Mouse (Mus musculus) cerebellum, adult 8-10 months (tissue): ENCODE results near the gene Plgrkt.

Experiments
- DNase-seq: peaks from one replicate; pipeline ENCODE4 v3.0.0; 2022

Plgrkt gene

DNA sequence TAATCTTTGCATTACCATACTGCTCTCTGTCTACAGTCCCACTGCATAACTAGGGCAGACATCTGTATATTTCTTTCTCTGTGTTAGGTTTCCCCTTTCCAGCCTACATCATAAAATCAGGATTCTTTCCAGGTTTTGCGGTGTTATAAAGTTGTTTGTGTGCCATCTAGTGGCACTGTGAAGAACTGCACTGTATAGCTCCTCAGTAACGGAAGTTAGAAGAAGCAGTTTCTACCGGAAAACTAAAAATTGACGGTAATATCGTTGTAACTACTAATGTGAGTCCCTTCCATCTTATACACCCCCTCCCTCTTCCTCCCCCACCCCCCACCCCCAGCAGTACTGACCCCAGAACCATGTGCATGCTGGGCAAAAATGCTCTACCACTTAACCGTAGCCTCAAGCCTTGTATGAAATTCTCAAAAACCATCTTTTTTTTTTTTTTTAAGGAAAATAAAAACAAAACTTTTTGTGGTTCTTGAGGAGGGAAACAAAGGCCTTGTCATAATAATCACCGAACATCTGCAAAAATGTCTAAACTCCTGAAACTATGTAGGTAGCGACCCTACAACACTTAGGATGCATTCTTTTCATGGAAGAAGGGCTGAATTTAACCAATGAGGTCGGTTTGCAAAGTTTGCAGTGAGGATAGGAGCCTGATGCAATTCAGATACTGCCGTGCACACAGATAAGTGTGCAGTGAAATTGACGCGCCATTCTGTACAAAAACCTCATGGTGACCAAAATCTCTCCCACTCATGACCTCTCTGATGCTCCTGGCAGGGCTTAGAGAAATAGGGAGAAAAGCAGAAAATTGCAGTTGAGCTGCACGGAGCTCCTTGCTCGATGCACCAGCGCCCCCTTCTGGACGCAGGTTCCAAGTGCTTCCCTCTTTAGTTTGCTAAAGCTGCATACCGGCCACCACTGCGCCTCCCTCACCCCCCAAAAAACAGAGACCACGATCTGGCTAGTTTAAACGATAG lies 12.0 kb downstream of the Plgrkt start:
- peak; percentile 85 for DNase-seq

GRCm38 (mm10) chr19:29350991-29351390 lies 16.2 kb downstream of the Plgrkt start:
- DNase-seq, result no peak

DNA sequence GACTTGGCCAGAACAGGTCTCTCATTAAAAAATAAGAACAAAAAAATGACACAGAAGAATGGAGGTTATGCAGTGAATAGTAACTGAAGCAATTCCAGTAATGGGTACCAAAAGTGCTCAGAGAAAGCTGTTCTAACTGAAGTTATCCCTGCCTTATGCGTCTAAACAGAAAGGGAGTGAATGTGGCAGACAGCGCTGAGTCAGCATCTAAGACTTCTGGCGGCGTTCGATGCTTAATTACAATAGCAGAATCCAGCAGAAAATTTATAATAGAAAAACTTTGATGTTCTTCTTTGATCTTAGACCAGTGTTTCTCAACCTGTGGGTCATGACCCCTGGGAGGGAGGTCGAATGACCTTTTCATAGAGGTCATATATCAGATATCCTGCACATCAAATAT lies 21.6 kb downstream of the Plgrkt start:
- no peak for DNase-seq

DNA sequence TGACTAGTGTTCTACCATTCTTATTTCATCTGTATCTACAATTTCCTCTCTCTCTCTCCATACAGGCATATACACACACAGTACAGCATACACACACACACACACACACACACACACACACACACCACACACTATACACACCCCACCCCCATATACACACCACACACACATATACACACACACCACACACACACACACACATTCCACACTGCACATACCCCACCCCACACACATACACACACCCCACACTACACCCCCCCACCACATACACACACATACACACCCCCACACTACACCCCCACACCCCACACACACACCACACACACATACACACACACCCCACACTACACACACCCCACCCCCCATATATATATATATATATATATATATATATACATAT lies 22.3 kb downstream of the Plgrkt start:
- DNase-seq, result no peak

DNA sequence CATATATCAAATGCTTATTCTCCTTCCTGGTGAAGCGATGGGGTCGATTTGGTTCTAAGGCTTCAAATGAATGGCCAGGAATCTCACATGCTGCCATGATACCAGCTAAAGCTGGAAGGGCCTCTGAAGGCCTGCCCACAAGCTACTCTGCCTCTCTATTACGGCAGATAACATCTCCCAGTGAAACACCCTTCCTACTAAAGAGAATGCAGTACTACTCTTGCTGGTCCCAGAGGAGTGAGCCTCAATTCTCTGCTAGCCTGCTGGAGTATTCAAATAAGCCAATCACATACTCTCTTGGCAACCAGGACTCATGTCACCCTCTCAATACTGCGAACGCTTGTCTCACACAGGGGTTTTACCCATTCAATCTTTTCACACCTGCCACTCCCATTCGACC lies 24.9 kb downstream of the Plgrkt start:
- DNase-seq, result no peak

- no peak for DNase-seq
Measured at GRCm38 (mm10) chr19:29341029-29341428, 26.2 kb downstream of the Plgrkt start.

GRCm38 (mm10) chr19:29336624-29337023 lies 30.6 kb downstream of the Plgrkt start:
- DNase-seq, result no peak

- peak; percentile 21 for DNase-seq
Measured at GRCm38 (mm10) chr19:29334068-29334745, 33.0 kb downstream of the Plgrkt start, which contains the start of gene Rln1. Rln1 (minus strand) TSS chr19:29334670.

- DNase-seq, result no peak
Measured at GRCm38 (mm10) chr19:29326822-29327552, 40.2 kb downstream of the Plgrkt start.

GRCm38 (mm10) chr19:29326396-29326795 lies 40.8 kb downstream of the Plgrkt start:
- DNase-seq, result no peak

DNA sequence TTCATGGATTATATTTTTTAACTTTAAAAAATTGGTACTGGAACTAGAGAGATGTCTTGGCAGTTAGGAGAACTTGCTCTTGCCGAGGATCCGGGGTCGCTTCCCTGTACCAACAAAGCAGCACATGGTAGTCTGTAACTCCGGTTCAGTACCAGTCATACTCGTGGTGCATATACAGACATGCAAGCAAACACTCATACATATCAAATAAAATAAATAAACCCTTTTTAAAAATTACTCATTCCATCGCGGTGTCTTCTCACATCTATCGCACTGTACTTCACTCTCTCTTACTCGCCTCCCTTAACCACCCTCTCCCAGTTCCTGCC lies 41.4 kb downstream of the Plgrkt start:
- no peak for DNase-seq

GRCm38 (mm10) chr19:29325053-29325851 lies 41.9 kb downstream of the Plgrkt start, which contains the start of gene Insl6:
Insl6 (minus strand) TSS chr19:29325356.
- peak; percentile 9 for DNase-seq

DNA sequence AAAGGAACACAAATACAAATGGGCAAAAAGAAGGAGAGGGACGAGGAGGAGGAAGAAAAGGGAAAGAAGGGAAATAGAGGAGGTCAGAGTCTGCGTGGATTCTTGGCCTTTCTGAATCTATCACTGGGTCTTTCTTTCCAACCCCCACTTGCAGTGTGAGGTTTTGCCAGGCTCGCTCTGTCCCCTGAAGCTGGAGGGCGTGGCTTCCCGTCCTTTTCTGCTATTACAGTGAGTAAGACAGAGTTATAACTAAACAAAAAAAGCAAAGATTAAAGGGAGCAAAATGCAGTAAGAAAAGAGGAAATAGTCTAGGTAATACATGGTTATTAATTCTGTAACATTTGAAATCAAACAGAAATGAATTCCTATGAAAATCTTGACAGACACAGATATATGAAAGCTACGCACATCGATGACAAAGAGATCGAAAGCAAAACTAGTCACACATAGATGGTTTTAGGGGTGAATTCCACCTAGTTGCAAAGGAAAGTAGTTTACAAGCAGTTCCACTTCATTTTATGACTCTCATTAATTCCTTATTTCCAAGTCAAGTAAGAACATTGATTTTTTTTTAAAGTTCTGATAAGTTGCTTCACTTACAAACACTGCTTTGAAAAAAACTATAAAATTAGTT lies 43.7 kb downstream of the Plgrkt start:
- no peak for DNase-seq

GRCm38 (mm10) chr19:29312661-29313060 lies 54.5 kb downstream of the Plgrkt start:
- no peak for DNase-seq

- no peak for DNase-seq
Measured at GRCm38 (mm10) chr19:29311791-29312190, 55.4 kb downstream of the Plgrkt start.

GRCm38 (mm10) chr19:29308832-29309231 lies 58.4 kb downstream of the Plgrkt start:
- no peak for DNase-seq

GRCm38 (mm10) chr19:29302119-29302518 lies 65.1 kb downstream of the Plgrkt start:
- no peak for DNase-seq

DNA sequence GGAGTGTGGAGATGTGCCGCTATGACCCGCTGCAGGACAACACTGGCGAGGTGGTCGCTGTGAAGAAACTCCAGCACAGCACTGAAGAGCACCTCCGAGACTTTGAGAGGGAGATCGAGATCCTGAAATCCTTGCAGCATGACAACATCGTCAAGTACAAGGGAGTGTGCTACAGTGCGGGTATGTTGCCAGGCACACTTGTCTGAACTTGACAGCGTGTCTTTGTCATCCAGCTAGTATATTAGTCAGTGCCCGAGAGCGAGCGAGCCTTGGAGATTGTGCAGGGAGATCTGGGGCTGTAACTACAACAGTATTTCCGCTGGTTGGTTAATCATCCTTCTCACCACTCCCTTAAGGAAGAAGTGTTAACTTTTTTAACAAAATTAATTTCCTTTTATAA lies 66.3 kb downstream of the Plgrkt start:
- no peak for DNase-seq
